Mouse (Mus musculus): Measurements from ENCODE around the gene Stk24.
A peak's percentile ranks its signal among the peaks of the same experiment; 100 is the strongest.

Stk24 gene

DNA sequence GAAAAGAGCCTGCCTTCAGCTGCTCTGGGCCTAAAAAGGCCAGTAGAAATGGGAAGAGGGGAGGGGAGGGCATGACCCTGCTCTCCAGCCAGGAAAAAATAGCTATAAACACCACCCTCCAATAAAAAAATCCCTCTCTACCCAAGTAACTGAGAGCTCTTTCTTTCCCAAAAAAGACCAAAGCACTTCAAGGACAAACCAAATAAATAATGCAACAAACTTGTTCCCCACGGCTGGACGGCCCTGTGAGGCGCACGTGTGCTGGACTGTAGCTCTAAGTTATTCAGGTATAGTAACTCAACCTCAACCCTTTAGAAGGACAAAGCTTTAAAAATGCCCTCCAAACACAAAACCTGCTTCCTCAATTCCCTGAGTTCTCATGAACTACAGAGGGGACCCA, 28.1 kb downstream of the Stk24 start:
- DNase-seq (ENCODE audit: low read depth) = no peak

GRCm38 (mm10) chr14:121350011-121350410, 29.8 kb downstream of the Stk24 start:
- no peak for DNase-seq (ENCODE audit: low read depth)

- peak; percentile 40 for DNase-seq (ENCODE audit: low read depth)
Observed at GRCm38 (mm10) chr14:121349291-121349690, 30.5 kb downstream of the Stk24 start.

- no peak for DNase-seq (ENCODE audit: low read depth)
Observed at GRCm38 (mm10) chr14:121348256-121348655, 31.6 kb downstream of the Stk24 start.

GRCm38 (mm10) chr14:121347134-121347533, 32.7 kb downstream of the Stk24 start:
- DNase-seq (ENCODE audit: low read depth) = no peak

GRCm38 (mm10) chr14:121346654-121347053, 33.2 kb downstream of the Stk24 start:
- DNase-seq (ENCODE audit: low read depth) = no peak

DNA sequence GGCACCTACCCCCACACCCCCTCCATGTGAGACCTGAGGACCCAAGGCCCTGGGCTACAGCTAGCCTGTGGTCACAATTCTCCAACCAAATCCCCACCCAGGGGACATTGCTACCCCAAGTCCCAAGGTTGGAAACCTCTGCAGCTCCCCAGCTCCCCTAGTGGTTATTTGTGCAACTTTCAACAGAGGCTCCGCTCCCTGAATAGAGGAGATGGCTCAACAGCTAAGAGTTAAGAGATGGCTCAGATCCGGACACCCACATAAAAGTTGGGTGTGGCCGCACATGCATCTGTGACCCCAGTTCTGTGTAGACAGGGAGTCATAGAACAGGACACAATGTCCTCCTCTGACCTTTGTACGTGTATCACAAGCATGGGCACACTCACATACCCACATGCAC, 33.8 kb downstream of the Stk24 start:
- DNase-seq (ENCODE audit: low read depth) = peak; percentile 64

DNA sequence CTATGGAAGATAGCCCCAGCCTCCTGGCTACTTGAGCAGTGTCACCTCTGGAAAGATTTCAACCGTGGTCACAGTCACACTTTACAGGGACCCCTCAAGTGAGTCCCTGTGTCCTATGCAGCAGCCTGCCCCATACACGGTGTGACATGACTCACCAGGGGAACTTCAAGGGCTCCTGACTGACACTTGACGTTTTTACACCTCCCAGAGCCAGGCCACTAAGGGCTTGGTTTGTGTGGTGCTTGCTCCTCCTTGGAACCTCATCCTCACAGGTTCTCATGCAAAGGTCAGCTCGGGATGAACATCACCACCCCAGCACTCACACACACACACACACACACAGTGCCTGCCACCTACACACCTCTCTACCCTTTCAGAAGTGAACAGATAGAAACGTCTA, 34.9 kb downstream of the Stk24 start:
- no peak for DNase-seq (ENCODE audit: low read depth)

GRCm38 (mm10) chr14:121342885-121343284, 36.9 kb downstream of the Stk24 start:
- no peak for DNase-seq (ENCODE audit: low read depth)

DNA sequence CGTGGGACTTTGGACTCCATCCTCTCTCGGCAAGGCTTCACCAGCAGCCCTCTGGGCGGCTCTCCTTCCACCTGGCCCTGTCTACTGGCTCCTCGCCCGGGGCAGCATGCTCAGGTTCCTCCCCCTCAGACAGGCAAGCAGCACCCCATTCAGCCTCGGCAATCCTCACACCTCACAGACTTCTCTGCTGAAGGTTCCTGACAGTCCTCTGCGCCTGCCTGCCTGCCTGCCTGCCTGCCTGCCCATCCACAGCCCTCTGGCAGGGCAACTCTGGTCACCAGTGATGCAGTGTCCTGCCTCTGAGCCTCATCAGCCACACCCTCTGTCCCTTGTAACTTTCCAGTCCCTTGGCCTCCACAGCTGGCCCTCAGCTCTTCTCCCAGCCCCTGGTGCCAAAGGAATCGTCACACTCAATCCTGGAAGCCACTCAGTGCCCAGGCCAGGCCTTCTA, 39.8 kb downstream of the Stk24 start:
- DNase-seq (ENCODE audit: low read depth) = no peak

- DNase-seq (ENCODE audit: low read depth) = no peak
Observed at GRCm38 (mm10) chr14:121338819-121339573, 40.8 kb downstream of the Stk24 start.

DNA sequence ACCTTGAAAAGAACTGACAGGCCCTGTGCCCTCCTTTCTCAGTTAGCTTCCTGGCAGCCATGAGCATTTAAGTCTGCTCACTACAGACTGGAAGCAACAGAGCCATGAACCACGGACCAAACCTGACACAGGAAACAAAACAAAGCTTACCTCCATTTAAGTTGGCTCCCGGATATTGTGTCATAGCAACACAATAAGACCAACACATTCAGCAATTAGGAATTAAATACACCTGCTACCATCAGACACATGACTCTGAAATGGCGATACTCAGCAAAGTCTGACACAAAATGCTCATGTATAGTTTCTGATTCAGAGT, 49.8 kb downstream of the Stk24 start:
- DNase-seq (ENCODE audit: low read depth) = no peak

GRCm38 (mm10) chr14:121329401-121330089, 50.3 kb downstream of the Stk24 start:
- DNase-seq (ENCODE audit: low read depth) = no peak

GRCm38 (mm10) chr14:121328878-121329277, 50.9 kb downstream of the Stk24 start:
- no peak for DNase-seq (ENCODE audit: low read depth)

- DNase-seq (ENCODE audit: low read depth) = no peak
Observed at GRCm38 (mm10) chr14:121326432-121326831, 53.4 kb downstream of the Stk24 start.

DNA sequence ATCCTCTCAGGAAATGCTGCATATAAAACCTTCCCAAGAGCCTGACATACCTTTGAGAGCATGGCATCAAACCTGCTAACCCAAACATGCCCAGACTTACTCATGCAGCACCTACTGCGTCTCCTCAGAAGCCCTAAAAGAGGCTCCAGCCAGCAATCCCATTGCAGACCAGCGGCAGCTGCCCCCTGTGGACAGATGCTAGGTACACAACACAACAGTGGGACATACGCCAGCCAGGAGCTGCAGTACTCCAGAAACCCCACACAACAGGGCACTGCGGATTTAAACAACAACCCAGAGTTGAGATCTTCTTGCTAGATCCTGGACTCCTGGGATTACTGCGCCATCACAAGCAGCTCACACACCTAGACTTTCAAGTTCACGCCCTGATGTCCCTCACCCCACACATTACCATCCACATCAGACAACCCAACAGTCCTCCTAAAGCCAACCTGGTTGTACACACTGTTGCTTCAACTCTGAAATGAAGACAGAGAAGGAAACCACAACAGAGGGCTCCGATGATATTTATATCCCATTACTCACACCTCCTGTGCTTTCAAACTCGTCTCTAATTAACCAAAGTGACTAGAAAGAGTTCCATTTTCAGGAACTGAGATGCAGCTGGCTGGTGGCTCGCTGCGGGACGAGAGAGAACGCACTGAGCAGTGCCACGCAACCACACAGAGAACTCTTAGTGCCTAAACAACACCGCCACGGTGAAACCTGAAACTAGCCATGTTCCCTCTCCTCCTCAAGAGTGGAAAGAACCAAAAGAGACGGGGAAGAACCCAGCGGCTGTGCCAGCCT, 55.1 kb downstream of the Stk24 start:
- peak; percentile 59 for DNase-seq (ENCODE audit: low read depth)

GRCm38 (mm10) chr14:121322641-121323040, 57.2 kb downstream of the Stk24 start:
- DNase-seq (ENCODE audit: low read depth) = no peak

DNA sequence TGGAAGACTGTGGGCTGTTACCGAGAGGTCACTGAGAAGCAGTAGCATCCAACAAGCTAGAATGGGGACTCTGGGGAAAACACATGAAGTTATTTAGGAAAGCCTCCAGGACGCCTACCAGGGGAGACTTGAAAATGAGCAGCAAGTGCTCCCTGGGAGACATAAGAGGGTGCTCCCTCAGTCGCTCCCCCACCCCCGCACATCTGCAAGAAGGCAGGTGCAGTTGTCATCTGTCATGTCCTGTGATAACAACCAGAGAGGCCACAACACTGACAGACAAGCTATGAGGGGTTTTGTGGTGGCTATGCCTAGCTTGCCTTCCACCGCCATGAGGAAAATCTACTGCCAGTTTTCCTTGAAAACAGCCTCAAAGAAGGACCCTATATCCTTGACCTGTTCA, 57.7 kb downstream of the Stk24 start:
- no peak for DNase-seq (ENCODE audit: low read depth)

DNA sequence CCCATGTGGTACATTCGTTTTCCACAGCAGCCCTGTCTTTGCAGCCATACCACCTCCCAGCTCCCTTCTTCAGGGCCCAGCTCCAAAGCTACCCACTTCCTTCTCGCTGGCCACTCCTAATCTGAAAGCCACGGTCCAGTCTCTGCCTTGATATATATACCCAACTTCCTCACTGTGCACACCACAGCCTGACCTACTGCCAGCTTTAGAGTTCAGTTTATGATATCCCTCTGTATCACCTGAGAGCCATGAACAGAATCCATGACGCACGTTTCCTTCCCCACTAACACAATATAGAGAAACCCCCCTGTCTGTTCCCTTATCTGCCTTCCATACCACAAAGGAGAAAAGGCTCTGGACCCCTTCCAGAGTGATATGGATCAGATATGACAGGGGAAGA, 61.4 kb downstream of the Stk24 start:
- no peak for DNase-seq (ENCODE audit: low read depth)

DNA sequence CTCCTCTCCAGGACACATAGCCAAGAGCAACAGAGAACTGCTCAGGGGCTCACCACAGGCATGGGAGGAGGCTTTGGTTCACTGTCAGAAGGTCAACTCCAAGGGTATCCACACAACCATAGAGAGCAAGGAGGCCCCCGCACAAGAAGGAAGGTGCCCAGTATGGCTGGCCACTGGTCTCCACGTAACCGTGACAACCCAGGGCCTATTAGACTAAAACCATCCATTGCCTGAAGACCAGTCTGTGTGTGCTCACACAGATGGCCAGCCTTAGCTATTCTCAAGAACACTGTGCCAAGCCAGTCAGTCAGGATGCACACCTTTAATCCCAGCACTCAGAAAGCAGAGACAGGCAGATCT, 62.5 kb downstream of the Stk24 start:
- DNase-seq (ENCODE audit: low read depth) = no peak

- no peak for DNase-seq (ENCODE audit: low read depth)
Observed at GRCm38 (mm10) chr14:121316631-121317311, 63.0 kb downstream of the Stk24 start.

DNA sequence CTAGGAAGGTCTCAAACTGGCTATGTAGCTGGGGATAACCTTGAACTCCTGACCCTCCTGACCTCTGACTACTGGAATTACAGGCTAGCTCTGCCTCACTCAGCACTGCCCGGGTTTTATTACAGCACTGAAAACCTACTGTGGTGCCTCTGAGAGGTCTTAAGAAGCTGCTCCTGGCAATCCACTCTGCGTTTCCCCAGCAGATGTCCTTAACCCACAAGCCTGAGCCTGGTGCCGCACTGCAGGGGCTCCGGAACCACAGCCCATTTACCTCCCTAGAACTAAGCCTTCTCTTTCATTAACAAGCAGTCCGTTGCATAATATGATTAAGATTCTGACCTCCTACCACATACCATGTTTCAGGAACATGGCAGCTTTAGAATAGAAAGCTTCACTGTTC, 63.7 kb downstream of the Stk24 start:
- no peak for DNase-seq (ENCODE audit: low read depth)
